Mouse (Mus musculus): ENCODE measurements around the gene Olfr181. TPM values are rescaled to one million over a fixed set of nuclear protein-coding genes. Genes with fewer than 3 reads are reported as not detected.

Olfr181 gene
- polyA plus RNA-seq (2015; fragmentation: Nextera tagmentation; extraction: Ambion mirVana) = not detected in 2 replicates

- Histone ChIP-seq H3K27ac (ENCODE audit: low read depth) (no peak within 1 kb of the TSS), H3K9ac (replicated peaks) (no peak within 1 kb of the TSS), H3K4me1 (ENCODE audit: insufficient read depth) (no peaks in the 10 kb centered on the region), H3K9me3 (ENCODE audit: low read length) (no peaks in the 10 kb centered on the region), H3K4me3 (ENCODE audit: low read depth, low read length) (no peak within 1 kb of the TSS), H3K27me3 (ENCODE audit: insufficient read depth, low read length) (no peaks in the 10 kb centered on the region), H3K36me3 (replicated peaks; ENCODE audit: insufficient read depth, low read length) (no peaks in the 10 kb centered on the region), H3K4me2 (ENCODE audit: low read depth, low read length) (no peak within 1 kb of the TSS)
- DNase-seq = no peak
- TF ChIP-seq CTCF (IDR thresholded peaks at IDR 0.05; ENCODE audit: low read depth) = no peak
- no peak for TF ChIP-seq EP300 (IDR thresholded peaks at IDR 0.05; ENCODE audit: low read depth)
- ATAC-seq = no peak
- WGBS (ENCODE audit: insufficient replicate concordance) = 46% methylated on average over 1 of the region's 1 CpGs
Observed at GRCm38 (mm10) chr16:58928655-58929054, at the start of gene Olfr181. Olfr181 (minus strand) TSS chr16:58928755.

- H3K27me3 ChIP-seq (ENCODE audit: insufficient read depth, low read length) = no peaks in the 10 kb centered on the region
- no peak within 1 kb of the TSS for H3K4me3 ChIP-seq (ENCODE audit: low read depth, low read length)
- no peak within 1 kb of the TSS for H3K9ac ChIP-seq (replicated peaks)
- 66% methylated on average over 4 of the region's 4 CpGs for WGBS (ENCODE audit: insufficient replicate concordance)
- TF ChIP-seq CTCF (IDR thresholded peaks at IDR 0.05; ENCODE audit: low read depth) (no peak), EP300 (IDR thresholded peaks at IDR 0.05; ENCODE audit: low read depth) (no peak)
- H3K9me3 ChIP-seq (ENCODE audit: low read length) = no peaks in the 10 kb centered on the region
- H3K36me3 ChIP-seq (replicated peaks; ENCODE audit: insufficient read depth, low read length) = no peaks in the 10 kb centered on the region
- H3K4me2 ChIP-seq (ENCODE audit: low read depth, low read length) = no peak within 1 kb of the TSS
- ATAC-seq = no peak
- no peak for DNase-seq
- H3K27ac ChIP-seq (ENCODE audit: low read depth) = no peak within 1 kb of the TSS
- no peaks in the 10 kb centered on the region for H3K4me1 ChIP-seq (ENCODE audit: insufficient read depth)
Observed at GRCm38 (mm10) chr16:58929292-58929691, 737 bp upstream of the Olfr181 start, which contains the start of gene Olfr180. Olfr180 (minus strand) TSS chr16:58929392.

GRCm38 (mm10) chr16:58891963-58892362 lies 36.6 kb downstream of the Olfr181 start, which contains the start of gene Olfr178:
Olfr178 (minus strand) TSS chr16:58892063.
- H3K4me2 ChIP-seq (ENCODE audit: low read depth, low read length) = no peak within 1 kb of the TSS
- no peaks in the 10 kb centered on the region for H3K36me3 ChIP-seq (replicated peaks; ENCODE audit: insufficient read depth, low read length)
- DNase-seq = no peak
- no peak within 1 kb of the TSS for H3K9ac ChIP-seq (replicated peaks)
- 75% methylated on average over 3 of the region's 3 CpGs for WGBS (ENCODE audit: insufficient replicate concordance)
- no peaks in the 10 kb centered on the region for H3K9me3 ChIP-seq (ENCODE audit: low read length)
- TF ChIP-seq CTCF (IDR thresholded peaks at IDR 0.05; ENCODE audit: low read depth) (no peak), EP300 (IDR thresholded peaks at IDR 0.05; ENCODE audit: low read depth) (no peak)
- no peak within 1 kb of the TSS for H3K27ac ChIP-seq (ENCODE audit: low read depth)
- ATAC-seq = no peak
- H3K4me3 ChIP-seq (ENCODE audit: low read depth, low read length) = no peak within 1 kb of the TSS
- H3K4me1 ChIP-seq (ENCODE audit: insufficient read depth) = no peaks in the 10 kb centered on the region
- no peaks in the 10 kb centered on the region for H3K27me3 ChIP-seq (ENCODE audit: insufficient read depth, low read length)

- H3K9me3 ChIP-seq (ENCODE audit: low read length) = no peaks in the 10 kb centered on the region
- H3K36me3 ChIP-seq (replicated peaks; ENCODE audit: insufficient read depth, low read length) = no peaks in the 10 kb centered on the region
- no peak overlapping the region for H3K4me2 ChIP-seq (ENCODE audit: low read depth, low read length)
- no peak for DNase-seq
- no peak overlapping the region for H3K4me3 ChIP-seq (ENCODE audit: low read depth, low read length)
- no peak overlapping the region for H3K27ac ChIP-seq (ENCODE audit: low read depth)
- 91% methylated on average over 2 of the region's 2 CpGs for WGBS (ENCODE audit: insufficient replicate concordance)
- H3K4me1 ChIP-seq (ENCODE audit: insufficient read depth) = no peaks in the 10 kb centered on the region
- H3K9ac ChIP-seq (replicated peaks) = no peak overlapping the region
- TF ChIP-seq CTCF (IDR thresholded peaks at IDR 0.05; ENCODE audit: low read depth) = no peak
- no peak for TF ChIP-seq EP300 (IDR thresholded peaks at IDR 0.05; ENCODE audit: low read depth)
- no peak for ATAC-seq
- no peaks in the 10 kb centered on the region for H3K27me3 ChIP-seq (ENCODE audit: insufficient read depth, low read length)
Observed at GRCm38 (mm10) chr16:58884416-58884815, 44.1 kb downstream of the Olfr181 start.

Other genes with a start within 250 kb of the Olfr181 start
- gene Gpr15, start 209.7 kb downstream of the Olfr181 start, polyA plus RNA-seq (2015; fragmentation: Nextera tagmentation; extraction: Ambion mirVana) = 0.11 TPM in 1 of 2 replicates, not detected in the other
- gene Cldnd1, start 200.8 kb downstream of the Olfr181 start, polyA plus RNA-seq (2015; fragmentation: Nextera tagmentation; extraction: Ambion mirVana) = 23.8 and 28.4 TPM in 2 replicates
- not detected in 2 replicates for gene Olfr172, start 165.6 kb downstream of the Olfr181 start, polyA plus RNA-seq (2015; fragmentation: Nextera tagmentation; extraction: Ambion mirVana)
- not detected in 2 replicates for gene Olfr173, start 128.5 kb downstream of the Olfr181 start, polyA plus RNA-seq (2015; fragmentation: Nextera tagmentation; extraction: Ambion mirVana)
- not detected in 2 replicates for gene Olfr175-ps1, start 102.0 kb downstream of the Olfr181 start, polyA plus RNA-seq (2015; fragmentation: Nextera tagmentation; extraction: Ambion mirVana)
- gene Olfr177, start 54.0 kb downstream of the Olfr181 start, polyA plus RNA-seq (2015; fragmentation: Nextera tagmentation; extraction: Ambion mirVana) = not detected in 2 replicates
- not detected in 2 replicates for gene Olfr178, start 36.7 kb downstream of the Olfr181 start, polyA plus RNA-seq (2015; fragmentation: Nextera tagmentation; extraction: Ambion mirVana)
- not detected in 2 replicates for gene Olfr180, start 637 bp upstream of the Olfr181 start, polyA plus RNA-seq (2015; fragmentation: Nextera tagmentation; extraction: Ambion mirVana)
- gene Olfr183, start 66.6 kb upstream of the Olfr181 start, polyA plus RNA-seq (2015; fragmentation: Nextera tagmentation; extraction: Ambion mirVana) = not detected in 2 replicates
- not detected in 2 replicates for gene Olfr186, start 101.5 kb upstream of the Olfr181 start, polyA plus RNA-seq (2015; fragmentation: Nextera tagmentation; extraction: Ambion mirVana)
- not detected in 2 replicates for gene Olfr187, start 111.0 kb upstream of the Olfr181 start, polyA plus RNA-seq (2015; fragmentation: Nextera tagmentation; extraction: Ambion mirVana)
- not detected in 2 replicates for gene Olfr190, start 149.2 kb upstream of the Olfr181 start, polyA plus RNA-seq (2015; fragmentation: Nextera tagmentation; extraction: Ambion mirVana)
- not detected in 2 replicates for gene Olfr191, start 161.1 kb upstream of the Olfr181 start, polyA plus RNA-seq (2015; fragmentation: Nextera tagmentation; extraction: Ambion mirVana)
- gene Olfr193, start 183.1 kb upstream of the Olfr181 start, polyA plus RNA-seq (2015; fragmentation: Nextera tagmentation; extraction: Ambion mirVana) = not detected in 2 replicates
- not detected in 2 replicates for gene Olfr194, start 192.3 kb upstream of the Olfr181 start, polyA plus RNA-seq (2015; fragmentation: Nextera tagmentation; extraction: Ambion mirVana)
- gene Olfr195, start 218.3 kb upstream of the Olfr181 start, polyA plus RNA-seq (2015; fragmentation: Nextera tagmentation; extraction: Ambion mirVana) = not detected in 2 replicates
- not detected in 2 replicates for gene Olfr196, start 241.7 kb upstream of the Olfr181 start, polyA plus RNA-seq (2015; fragmentation: Nextera tagmentation; extraction: Ambion mirVana)